Mouse (Mus musculus) ovary, postnatal 36 days (tissue): Measurements from ENCODE around the gene Moxd1.

Experiments used
- DNase-seq: peaks from one replicate; pipeline ENCODE4 v3.0.0; 2022; ENCODE audit warnings: low spot score, mixed read lengths

The Moxd1 gene

DNA sequence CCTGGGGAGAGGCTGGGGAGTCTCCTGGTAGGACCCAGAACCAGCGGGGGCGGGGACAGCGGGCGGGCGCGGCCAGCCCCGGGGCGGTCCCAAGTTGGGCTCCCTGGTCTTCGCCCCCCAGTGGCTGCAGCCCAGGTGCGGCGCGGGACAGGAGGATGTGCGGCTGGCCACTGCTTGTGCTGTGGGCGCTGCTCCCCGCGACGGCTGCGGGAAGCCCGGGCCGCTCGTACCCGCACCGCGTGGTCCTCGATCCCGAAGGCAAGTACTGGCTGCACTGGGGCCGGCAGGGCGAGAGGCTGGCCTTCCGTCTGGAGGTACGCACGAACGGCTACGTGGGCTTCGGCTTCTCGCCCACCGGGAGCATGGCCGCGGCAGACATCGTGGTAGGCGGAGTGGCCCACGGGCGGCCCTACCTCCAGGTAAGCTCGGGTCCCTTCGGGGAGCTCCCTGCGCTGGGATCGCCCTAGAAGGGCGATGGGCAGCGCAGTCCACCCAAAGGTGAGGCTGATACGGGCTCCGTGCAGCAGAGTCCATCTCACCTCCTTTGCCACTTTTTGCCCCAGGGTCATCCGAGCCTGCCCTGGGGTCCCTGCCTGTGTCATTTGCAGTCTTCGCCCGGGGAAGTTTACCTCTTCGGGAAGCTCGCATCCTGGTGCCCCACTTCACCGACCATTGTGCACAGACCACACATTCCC is at the start of gene Moxd1:
Gene Moxd1, plus strand, starts transcription at position 69 of the 695 bp plus-strand sequence.
- DNase-seq, result peak; percentile 51

DNA sequence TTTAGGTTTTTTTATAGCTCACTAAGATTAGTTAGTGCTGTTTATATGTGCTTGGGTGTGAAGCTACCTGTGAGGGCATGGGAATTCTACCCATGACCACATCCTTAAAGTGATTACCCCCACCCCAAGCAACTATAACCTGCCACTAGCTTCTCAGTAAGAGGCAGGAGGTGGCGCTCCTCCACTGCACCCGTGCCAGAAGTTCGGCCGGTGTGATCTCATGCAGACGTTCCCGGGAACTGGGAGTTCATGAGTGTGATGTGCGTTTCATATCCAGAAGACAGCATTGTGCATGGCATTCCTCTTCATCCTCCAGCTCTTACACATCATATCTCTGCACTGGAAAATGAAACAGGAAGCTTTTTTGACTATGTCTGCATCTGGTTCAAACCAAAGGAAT is 32.9 kb upstream of the Moxd1 start:
- DNase-seq, result peak; percentile 10

DNA sequence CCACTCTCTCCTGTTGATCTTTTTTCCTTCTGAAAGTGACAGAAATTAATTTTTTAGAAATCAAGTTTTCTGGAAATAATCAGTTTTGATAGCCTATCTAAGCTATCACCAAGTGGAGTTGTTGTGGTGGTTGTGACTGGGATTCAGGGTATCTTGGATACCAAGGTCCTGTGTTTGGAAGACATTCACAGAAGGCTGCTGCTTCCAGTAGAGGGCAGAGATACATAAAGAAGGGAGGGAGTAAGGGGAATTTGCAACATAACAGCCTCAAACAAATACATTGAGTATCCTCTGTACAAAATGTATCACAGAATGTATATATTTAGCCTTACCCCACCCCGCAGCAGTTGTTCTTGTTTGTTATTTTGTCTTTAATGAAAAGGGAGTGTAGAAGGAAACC is 31.3 kb upstream of the Moxd1 start:
- no peak for DNase-seq

DNA sequence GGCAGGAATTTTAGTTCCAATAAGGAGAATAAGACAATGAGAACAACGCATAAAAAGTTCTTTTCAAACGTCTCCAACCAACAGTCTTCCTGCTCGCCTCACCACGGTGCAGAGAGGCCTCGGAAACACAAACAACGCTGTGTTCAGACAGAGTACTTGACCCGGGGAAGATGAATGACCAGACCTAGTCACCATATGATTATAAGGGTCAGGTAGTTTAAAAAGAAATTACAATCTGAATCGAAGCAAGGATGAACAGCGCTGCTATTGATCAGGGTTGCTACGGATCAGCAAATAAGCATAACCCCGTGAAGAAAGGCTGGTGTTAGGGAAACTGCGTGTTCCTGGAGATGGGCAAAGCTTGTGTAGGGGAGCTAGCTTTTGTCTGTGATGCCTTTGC is 24.0 kb upstream of the Moxd1 start:
- DNase-seq, result no peak

DNA sequence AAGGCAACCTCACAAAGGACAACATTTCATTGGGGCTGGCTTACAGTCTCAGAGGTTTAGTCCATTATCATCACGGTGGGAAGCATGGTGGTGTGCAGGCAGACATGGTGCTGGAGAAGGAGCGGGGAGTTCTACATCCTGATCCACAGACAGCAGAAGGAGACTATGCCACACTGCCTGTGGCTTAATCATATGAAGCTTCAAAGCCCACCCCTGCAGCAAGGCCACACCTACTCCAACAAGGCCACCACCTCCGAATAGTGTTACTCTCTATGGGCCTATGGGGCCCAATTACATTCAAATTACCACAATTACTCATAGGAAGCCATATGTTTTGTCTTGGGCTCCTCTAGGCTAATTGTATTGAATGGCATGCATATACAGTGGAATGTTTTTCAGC is 23.2 kb upstream of the Moxd1 start:
- no peak for DNase-seq

DNA sequence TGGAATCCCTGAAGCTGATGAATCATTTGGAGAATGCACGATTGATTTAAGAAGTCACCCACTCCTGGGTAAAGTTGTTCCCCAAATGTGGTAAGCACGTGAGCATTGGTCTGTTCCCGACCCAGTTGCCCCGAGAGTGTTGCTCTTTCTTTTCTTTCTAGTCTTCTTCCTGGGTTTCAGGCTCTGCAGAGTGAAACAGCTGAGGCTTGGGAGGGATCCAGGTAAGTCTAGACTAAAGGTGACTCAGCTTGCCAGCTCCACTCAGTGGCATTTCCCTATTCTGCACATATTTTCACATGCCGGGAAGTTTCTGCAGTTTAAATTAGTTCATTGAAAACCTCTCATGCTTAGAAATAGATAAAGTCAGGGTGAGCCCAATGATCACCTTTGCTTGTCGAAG is 13.2 kb upstream of the Moxd1 start:
- no peak for DNase-seq

DNA sequence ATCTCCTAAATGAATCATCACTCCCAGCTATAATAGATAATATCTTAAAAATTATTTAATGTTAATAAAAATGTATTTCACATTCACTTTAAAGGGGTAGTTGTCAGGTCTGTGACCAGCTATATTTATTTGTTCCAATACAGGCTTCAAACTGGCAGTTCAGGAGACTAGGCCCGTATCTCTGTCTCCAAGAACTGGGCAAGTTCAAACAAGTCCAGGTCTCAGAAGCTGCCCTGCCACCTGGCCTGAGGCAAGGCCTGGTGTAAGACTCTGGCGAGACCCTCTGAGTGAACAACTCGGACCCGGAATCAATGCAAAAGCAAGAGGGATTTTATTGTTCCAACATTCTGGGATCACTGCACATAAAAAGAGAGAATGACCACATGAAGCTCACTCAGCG is 10.0 kb upstream of the Moxd1 start:
- DNase-seq, result no peak

DNA sequence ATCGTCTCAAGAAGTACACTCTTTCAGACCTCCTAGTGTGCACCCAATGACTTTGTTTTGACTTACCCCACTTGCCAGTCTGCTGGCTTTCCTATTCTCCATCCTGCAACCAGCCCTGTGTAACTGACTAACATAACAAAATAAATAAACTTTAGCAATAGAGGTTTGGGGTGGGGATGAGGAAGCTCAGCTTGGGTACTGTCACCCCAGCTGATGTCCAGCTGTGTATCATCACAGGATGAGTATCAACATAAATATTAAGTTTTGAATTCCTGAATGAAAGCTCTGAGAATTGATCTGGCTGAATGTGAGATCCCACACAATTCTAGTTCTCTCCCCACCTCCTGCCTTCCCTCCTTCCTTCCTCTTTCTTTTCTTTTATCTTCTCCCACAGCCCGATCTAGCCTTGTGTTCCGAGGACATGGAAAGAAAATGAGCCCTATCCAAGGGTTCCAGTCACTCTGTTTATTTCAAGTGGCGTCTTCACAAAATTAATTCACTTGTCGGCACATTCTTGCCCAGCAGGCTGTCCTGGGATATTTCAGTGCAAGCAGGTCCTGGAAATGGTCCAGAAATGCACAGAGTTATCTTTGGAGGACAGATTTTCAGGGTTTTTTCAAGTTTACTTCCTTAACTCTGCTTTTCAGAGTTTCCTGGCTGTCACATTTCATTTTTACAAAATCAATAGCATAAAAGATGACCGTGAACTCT is 5.6 kb upstream of the Moxd1 start:
- no peak for DNase-seq

DNA sequence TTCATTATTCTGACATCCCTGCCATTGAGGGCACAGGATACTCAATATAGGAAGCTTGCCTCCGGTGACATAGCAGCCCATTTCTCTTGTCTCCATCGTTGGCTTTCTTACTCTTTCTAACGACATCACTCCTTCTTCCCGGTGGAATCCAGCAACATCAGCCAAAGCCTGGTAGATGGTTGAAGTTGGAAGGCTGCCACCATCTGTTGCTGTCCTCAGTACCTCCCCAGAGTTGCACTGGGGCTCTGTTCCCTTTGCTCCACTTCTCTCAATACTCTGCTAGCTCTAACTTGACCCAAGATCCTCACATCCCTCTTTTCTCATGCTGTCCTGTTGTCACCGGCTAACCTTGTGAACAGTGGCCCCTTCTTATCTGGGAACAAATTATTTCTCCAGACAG is 2.4 kb upstream of the Moxd1 start:
- no peak for DNase-seq

DNA sequence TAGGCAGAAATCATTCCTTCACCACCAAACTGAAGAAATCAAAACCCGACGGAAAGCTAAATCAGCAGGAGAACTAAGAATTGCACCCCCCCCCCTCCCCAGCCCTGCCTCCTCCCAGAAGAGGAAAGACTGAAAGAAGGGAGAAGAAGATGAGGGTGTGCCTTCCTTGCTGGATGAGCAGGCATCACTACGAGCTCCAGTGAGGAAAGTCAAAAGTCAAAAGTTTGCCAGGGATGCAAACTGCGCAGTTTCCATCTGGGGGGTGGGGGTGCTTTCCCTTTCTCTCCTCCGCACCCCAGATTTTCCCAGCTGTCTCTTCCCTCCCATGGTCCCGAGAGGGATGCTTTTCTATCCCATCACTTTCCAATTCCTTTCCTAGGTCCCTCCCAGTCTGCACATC is 406 bp upstream of the Moxd1 start:
- DNase-seq, result no peak

DNA sequence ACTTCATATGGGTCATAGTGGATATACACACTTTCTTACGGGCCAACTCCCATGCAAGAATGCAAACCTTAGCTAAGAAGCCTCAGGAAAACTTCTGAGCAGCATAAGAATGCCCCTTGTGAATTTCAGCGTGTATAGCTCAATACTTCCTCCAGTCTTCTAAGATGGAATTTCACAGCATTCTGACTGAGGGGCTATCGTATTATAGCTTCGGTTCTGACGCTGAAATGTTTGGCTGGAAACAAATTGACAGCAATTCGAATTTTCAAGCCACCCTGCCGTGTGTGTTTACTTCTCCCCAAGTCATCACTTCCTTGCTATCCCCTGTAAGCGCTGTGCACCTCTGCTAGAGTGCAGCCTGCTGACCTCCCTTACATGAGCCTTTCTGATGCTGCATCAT is 1.3 kb downstream of the Moxd1 start:
- DNase-seq, result no peak

DNA sequence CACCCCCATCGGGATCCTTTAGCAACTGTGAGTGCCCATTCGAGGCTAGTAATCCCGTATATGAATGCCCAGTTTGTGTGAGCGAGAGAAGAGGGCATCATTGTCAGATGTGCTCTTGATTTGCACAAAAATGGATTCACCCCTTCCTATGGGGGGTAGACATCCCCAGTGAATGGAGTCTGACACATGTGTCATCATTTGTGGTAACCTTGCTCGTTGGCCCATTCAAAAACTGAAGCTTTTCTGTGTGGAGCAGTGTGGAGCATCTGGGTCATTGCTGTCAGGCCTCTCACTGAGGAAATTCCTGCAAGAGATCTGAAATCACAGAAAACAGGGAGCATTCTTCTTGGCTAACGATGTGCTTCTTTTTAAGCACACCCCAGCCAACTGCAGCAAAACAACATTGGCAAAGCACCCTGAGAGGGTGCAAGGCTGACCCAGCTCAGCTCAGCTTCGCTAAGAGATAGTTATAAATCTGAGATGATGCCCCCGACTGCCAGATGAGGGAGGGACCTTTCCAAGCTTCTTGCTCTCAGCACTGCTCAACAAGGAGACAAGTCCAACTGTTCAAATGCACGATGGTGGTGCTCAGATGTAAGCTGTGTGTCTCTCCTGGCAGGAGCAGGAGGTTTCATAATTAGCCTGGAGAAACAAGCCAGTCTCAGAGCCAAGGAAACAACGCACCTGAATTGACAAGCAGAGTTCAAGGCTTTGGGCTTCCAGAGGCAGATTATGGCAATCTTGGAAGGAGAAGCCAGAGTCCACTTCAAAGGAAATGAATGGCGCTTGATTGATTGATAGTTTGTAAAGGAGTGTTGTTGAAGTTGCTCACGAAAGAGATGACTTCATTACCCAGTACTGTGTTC is 5.2 kb downstream of the Moxd1 start:
- DNase-seq, result no peak

DNA sequence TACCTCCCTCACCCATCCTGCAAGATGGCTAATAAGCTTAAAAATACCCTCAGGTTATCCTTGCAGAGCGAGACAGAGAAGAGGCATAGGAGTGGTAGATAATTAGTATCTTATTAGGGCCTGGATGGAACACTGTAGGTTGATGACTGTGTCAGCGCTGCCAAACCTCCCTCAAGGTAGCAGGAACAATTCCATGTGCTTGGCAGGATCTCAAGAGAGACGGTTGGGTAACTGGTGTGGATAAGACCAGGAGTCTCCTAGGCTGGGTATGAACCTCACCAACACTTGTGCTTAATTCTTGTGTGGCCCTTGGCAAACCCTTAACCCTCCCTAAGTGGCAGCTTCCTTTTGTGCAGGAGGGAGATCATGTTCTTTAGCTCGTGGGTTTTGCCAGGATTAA is 9.0 kb downstream of the Moxd1 start:
- DNase-seq, result no peak

DNA sequence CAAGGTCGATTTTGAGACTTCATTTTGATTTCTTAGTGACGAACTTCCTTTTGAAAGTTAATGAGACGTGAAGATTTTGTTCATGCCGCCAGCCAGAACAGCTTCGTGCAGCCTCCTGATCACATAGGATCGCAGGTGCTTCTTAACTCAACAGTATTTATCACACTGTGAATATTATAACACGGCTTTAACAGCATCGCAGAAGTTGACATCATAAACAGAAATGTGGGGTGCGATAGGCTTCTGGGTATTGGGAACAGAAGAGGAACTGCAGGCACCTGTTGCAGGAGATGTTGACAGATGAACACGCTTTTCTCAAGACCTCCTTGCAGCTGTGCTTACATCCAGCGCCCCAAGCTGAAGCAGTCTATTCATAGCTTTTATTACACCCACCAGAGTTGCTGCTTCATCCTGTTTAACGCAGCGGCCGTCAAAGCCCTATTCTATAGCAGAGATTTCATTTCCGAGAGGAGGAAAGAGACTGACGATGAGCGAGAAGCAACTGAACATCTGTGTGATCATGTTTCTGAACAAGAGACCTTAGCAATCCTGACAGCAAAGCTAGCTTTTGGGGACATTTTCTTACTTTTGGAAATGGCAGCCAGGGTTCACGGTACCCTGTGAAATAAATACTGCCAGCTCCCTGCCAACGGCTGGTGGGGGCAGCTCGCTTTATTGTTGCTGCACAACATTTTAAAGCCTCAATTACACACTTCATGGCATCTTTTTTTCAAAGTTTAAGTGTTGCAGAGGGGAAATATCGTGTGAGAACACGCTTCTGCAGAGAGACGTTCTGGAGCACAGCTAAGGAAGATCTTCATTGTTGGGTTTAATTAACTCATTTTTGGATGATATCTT is 12.3 kb downstream of the Moxd1 start:
- no peak for DNase-seq

DNA sequence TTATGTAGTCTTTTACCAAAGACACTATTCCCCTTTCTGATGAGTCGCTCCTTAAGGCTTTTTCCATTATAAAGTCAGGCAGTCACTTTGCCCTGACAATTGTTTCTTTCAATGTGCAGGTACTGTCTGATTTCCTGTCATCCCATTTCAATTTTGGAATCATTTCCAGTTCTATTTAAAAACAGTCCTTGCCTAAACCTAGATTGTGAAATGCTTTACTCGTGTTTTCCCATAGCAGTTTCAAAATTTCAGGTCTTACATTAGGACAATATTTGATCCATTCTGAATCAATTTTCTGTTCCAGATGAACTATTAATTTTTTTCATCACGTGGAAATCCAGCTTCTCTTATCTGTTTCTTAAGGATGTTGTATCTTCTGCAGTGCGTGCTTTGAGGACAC is 23.5 kb downstream of the Moxd1 start:
- DNase-seq, result no peak

DNA sequence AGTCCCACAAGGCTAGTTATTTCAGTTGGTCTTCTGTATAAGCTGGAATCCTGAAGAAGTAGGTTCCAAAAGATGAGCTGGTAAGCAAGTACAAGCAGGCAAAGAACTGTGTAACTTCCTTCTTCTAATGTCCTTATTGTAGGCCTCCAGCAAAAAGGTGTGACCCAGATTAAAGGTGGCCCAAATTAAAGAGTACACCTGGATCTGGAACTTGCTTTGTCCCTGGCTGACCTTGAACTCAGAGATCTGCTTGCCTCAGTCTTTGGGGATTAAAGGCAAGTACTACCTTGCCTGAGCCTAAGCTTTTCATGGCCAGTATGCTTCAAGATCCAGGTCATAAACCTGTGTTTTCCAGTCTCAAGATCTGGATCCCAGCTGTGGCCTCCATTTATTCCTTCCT is 24.8 kb downstream of the Moxd1 start:
- no peak for DNase-seq

DNA sequence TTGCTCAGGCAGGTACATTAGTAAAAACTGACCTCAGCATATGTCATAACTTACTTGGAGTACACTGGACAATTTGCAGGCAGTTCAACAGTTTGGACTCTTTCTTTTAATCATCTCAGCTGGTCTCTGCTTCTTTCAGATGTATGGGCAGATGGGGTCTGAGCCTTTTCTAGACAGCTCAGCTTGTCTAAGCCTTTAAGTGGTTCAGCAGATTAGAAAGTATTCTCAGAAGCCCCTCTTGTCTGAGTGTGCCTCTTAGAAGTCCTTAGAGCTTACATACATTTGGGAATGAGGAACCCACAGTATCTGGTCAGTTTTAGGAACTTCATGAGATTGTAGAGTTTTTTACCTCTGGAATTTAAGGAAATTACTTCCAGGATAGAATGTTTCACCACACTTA is 28.3 kb downstream of the Moxd1 start:
- no peak for DNase-seq

DNA sequence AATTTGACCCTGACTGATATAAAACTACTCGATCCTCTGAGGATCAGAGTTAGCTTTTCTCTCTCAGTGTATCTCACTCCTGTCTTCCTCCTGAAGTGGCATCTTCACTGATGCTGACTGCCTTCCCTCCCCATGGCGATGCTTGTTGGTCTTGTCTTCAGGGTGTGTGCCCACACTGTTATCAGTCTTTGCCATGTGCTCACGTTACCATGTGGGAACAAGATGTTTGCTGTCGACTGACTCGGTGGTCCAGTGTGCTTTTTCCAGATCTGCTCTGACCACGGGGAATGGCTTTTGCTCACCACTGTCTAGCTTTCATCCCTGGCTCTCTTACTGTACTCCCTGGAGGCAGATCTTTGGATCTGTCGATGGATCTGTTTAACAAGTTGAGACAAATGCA is 34.8 kb downstream of the Moxd1 start:
- DNase-seq, result no peak

DNA sequence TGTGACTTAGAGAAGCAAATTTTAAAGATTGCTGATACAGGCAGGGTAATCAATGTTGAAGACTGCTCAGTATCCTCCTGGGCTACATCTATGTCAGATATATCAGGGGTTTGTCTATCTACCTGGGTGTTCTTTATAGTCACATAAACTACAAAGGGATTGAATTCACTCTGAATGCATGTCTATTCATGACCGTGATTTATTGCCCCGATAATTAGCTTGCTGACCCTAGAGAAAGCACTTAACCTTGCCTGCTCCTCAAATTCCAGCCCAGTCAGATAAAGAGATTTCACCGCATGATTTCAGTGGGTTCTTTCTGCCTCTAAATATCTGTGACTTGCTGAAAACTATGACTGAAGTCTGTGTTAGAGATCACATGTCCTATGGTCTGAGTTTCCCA is 35.6 kb downstream of the Moxd1 start:
- no peak for DNase-seq

DNA sequence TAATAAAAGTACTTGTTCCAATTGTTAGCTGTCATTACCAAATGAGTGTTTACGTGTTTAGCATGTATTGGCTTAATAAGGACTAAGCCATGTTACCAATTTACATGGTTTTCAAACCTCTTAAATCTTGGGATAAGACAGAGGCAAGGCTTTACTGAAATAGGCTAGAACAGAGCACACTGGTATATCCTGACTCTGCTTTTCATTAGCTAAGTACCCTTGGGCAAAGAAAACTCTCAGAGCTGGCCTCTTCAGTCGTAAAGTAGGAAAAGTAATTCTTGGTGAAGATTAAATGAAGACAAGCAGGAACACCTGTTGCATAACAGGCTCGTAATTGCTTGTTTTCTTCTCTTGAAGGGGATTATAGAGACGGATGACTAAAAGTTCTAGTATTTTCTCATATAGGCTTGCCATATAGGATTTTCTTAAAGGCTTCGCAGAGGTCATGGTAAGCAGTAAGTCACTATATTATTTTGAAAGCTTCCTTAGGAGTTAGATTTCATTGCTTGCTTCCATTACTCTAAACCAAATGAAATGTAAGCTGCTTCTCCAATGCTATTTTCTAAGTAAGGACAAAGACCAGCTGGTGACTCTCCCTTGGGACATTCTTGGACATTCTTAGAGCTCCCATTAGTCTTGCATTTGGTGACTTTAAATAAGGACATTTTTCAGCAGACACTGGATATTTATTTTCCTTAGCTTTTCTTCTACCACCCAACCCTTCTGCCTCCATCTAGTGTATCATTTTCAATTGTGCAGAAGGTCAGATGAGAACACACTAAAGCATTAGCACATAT is 36.7 kb downstream of the Moxd1 start:
- DNase-seq, result no peak

DNA sequence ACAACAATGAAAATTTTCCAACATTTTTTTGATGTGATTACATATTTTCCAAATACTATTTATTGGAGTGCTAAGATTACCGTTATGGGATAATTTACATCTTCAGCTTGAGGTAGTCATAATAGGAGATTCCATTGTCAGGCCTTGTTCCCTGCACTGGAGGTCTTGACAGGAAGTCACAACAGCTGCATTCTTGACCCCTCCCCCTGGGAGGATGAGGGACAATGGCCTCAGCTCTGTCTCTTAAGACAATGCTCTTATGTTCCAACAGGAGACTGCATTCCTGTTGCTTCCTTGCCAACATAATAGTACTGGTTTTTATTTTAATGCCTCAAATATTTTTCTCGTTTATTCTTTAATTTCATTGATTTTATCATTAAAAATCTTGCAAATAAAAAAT is 44.2 kb downstream of the Moxd1 start:
- DNase-seq, result no peak
